Mouse (Mus musculus) adrenal gland, postnatal 4 days (tissue): ENCODE measurements around the gene Gm5868. TPM values are rescaled to one million over a fixed set of nuclear protein-coding genes. Genes with fewer than 3 reads are reported as not detected.
"Not testable (repeated sequence)": the region's sequence is repeated elsewhere in the genome, so short reads cannot be mapped to it uniquely, and the experiment has no call there.

Experiments used
- DNase-seq, 2 experiments: peaks; one replicate each; pipeline ENCODE4 v3.0.0; 2021 to 2022; ENCODE audit warnings: low spot score in 2 of 2, mixed read lengths in 2 of 2
- long read RNA-seq, 2 experiments: library from polyadenylated mRNA; stranded (forward); transcript quantifications; one replicate each; pipeline ENCODE4 v2.0.0; 2021
- total RNA-seq, 2 experiments: library from RNA; stranded (reverse); gene quantifications; 2 replicates each; pipeline ENCODE4 v1.2.3; 2021

Gm5868 gene
- 1 to 10 TPM; 3.3 to 4.5 TPM for total RNA-seq
- long read RNA-seq, experiment 1, result 0 reads
- long read RNA-seq, experiment 2, partial matches to known transcripts, result 0 of 1 reads
- long read RNA-seq, experiment 2, other reads (novel, unspliced or antisense), result 0 of 1 reads

DNA sequence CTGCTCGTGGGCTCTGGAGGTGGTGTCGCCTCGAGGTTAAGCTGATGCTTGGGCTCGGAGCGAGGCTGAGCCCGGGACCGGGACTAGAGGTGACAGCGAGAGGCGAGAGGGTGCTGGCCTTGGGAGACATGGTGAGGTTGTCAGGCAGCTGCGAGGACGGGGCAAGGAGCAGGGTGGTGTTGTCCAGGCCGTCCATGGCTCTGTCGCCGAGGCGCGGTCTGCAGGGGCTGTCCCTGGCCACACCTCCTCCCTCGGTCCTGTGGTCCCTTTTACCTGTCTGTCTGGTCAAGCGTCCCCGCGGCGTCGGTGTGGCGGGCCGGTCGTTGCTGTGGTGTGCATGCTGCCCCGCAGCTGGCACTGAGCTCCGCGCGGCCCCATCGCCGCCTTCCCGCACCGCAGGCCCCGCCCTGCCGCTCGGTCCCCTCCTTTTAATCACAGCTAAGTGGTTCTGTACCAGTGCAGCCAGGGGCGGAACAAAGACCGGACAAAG lies at the start of gene Gm5868:
Gene Gm5868, minus strand, starts transcription at position 360 of the 490 bp plus-strand sequence.
- DNase-seq, result no peak

GRCm38 (mm10) chr5:72636576-72636975 lies 49.2 kb upstream of the Gm5868 start:
- DNase-seq, result no peak

GRCm38 (mm10) chr5:72636122-72636521 lies 48.8 kb upstream of the Gm5868 start:
- DNase-seq, result no peak

DNA sequence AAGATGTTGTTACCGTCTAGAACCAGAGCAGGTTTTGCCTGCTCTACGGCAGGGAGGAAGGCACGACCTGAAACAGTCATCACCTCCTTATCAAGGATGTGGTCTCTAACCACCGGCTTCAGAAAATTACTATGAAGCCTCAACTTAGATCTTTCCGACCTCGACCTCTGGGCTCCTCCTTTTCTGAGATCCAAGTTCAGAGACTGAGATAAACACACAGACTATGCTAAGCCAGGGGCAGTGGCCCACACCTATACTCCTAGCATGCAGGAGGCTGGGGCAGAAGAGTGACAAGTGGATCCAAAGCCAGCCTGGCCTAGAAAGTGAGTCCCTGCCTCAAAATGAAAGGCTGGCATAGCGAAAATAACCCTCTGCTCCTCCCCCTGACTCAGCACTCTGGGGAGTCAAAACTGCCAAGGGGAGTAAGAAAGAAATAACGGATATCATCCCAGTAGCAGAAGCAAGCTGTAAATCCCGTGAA lies 47.5 kb upstream of the Gm5868 start:
- no peak for DNase-seq

- no peak for DNase-seq
These were observed 42.7 kb upstream of the Gm5868 start for GRCm38 (mm10) chr5:72630026-72630425.

DNA sequence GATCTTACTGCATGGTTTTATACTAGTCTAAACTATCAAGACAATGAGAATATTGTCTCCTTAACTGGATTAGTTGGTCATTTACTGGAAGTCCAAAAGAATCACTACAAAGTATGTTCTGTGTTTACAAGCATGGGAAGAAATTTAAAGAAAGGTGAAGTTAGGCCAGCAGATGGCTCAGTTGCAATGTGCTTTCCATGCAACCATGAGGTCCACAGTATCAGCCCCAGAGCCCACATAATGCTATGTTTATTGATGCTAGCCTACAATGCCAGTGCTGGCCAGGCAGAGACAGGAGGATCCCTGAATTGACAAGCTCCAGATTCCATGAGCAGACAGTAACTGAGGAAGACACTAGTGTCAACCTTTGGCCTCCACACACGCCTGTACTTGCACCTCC lies 33.7 kb upstream of the Gm5868 start:
- DNase-seq, result no peak

GRCm38 (mm10) chr5:72617413-72617812 lies 30.1 kb upstream of the Gm5868 start:
- no peak for DNase-seq

- DNase-seq, result no peak
These were observed 15.8 kb upstream of the Gm5868 start for GRCm38 (mm10) chr5:72603138-72603537.

DNA sequence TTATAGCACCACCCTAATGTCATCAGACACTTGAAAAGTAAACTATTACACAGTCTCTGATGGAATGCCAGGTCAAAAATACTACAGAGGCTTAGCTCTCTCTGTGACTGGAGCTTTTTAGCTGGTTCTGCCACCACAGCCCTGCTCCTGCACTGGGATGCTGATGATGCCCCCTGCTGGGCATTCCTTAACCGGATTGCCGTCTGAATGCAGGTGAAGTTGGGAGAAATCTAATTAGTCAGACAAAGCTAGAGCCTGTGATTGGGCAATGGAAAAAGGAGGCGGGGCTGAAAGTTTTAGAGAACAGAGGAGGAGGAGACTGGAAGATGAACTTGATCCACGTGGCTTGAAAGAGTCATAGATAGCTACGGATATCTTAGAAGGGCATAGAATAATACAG lies 13.7 kb upstream of the Gm5868 start:
- DNase-seq, result peak; percentile 17 to 22

DNA sequence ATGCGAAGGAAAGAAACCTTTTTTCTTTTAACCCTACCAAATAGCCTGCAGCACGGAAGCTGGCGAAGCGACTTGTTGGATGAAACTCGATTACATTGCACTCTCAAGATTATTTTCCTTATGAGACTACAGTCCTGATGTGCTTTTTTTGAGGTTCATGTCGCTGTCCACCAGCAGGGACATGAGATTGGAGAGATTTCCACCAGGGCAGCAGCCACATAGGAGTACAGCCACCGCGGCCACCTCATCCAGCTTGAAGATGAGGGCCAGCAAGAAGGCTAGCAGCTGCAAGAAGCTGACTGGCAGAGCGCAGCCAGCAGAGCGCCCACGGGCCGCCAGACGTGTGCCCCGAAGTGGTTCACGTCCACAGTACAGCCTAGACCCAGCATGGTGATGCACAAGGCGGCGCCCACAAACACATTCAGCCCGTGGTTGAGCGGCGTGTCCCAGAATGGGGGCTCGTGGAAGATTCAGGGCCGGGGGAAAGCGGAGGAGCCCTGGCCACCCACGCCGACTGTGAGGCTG lies 622 bp downstream of the Gm5868 start:
- not testable (repeated sequence) for DNase-seq

- not testable (repeated sequence) for DNase-seq
These were observed 1.2 kb downstream of the Gm5868 start for GRCm38 (mm10) chr5:72586122-72586521.

GRCm38 (mm10) chr5:72580970-72581332 lies 6.4 kb downstream of the Gm5868 start, which contains the start of gene Zar1:
Zar1 (minus strand) TSS chr5:72581254.
- not testable (repeated sequence) for DNase-seq

DNA sequence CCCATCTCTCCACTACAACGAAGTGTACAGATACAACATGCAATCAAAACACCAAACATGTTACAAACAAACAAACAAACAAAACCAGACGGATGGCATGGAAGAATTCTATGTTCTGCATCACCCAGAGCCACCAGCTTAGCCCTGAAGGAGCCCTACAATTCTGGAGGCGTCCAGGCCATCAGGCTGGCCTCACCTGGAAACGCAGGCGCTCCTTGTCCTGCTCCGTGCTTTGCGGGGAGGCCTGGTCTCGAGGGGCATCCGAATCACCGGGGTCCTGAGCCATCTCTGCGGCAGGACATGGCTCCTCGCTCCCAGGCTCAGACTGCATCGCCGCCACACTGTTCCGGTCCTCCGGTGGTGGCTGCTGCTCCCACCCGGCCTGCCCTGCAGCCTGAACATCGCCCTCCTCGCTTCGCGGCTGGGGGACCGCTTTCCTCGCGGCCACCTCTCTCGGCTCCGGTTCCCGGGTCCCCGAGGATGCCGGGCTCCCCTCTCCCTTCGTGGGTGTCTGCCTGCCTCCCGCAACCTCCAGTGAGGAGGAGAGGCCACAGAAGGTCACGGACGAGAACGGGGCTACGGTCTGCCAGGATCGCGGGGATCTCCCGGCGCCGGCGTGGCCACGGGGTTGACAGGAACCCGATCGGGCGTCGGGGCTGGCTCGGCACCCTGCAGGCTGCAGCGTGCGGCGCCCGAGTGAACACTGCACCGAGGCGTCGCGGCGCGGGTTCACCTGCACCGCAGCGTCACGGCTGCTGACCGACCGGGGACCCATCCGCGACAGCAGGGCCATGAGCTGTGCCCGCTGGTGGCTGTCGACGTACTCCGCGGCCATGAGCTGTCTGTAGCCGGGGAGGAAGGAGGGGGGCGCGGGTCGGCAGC lies 7.0 kb downstream of the Gm5868 start:
- not testable (repeated sequence) for DNase-seq

DNA sequence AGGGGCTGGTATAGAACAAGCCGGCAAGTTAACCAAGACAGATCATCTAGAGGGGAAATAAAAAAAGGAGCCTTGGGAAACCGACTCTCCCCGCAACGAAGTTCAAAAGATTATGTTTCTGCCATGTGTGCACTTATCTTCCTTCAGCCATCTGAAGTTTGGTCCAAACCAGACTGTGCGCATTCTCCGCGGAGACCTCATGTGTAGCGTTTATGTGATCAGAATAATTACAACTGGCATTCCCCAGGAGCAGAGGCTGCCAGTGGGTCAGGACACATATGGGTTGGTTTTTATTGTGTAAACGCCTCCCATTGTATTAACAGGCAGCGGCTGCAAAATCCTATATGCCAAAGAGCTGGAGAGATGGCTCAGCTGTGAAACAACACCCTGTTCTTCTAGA lies 7.8 kb downstream of the Gm5868 start:
- DNase-seq, result not testable (repeated sequence)

- no peak for DNase-seq
These were observed 21.7 kb downstream of the Gm5868 start for GRCm38 (mm10) chr5:72565621-72566020.

- DNase-seq, result not testable (repeated sequence)
These were observed 24.2 kb downstream of the Gm5868 start for GRCm38 (mm10) chr5:72563183-72563582.

- no peak for DNase-seq
These were observed 26.2 kb downstream of the Gm5868 start for GRCm38 (mm10) chr5:72560976-72561628.

- DNase-seq, result peak; percentile 83 to 93
These were observed 27.8 kb downstream of the Gm5868 start, which contains the start of gene Nfxl1 for GRCm38 (mm10) chr5:72559544-72560049. Nfxl1 (minus strand) TSS chr5:72559684.

GRCm38 (mm10) chr5:72558716-72559526 lies 28.4 kb downstream of the Gm5868 start:
- peak; percentile 17 to 27 for DNase-seq

DNA sequence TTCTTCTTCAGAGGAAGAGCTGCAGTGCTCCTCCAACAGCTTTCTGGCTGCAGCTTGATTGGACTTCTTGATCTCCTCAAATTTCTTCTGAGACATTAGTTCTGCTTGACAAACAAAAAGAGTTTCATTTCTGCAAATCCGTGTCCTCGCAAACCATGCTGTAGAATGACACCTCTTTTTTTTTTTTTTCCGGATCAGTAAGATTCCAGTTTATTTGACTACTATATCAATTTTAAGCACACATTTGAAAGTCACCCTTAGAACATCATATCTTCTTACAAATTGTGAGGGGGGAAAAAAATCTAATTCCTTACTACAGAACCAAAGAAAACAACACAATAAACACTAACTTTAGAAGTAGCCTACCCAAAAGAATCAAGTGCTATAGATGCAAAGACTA lies 31.1 kb downstream of the Gm5868 start:
- no peak for DNase-seq
